Mouse (Mus musculus) left cerebral cortex, postnatal 14 days (tissue): ENCODE results near the gene Axdnd1. TPM values are rescaled to one million over a fixed set of nuclear protein-coding genes. Genes with fewer than 3 reads are reported as not detected.
"Not testable (repeated sequence)": the region's sequence is repeated elsewhere in the genome, so short reads cannot be mapped to it uniquely, and the experiment has no call there.

Experiments used
- DNase-seq, 2 experiments: peaks; one replicate each; pipeline ENCODE4 v3.0.0; 2021 to 2022; ENCODE audit warnings: low spot score in 2 of 2, mixed read lengths in 1 of 2
- intact Hi-C: fragments of 180-260 bp; cut with DNase I; formaldehyde crosslinking; loops from one replicate; pipeline ENCODE4 v1.15.1; 2025
- total RNA-seq, 2 experiments: library from RNA; stranded (reverse); gene quantifications; 2 replicates each; pipeline ENCODE4 v1.2.3; 2021

Axdnd1 gene
- total RNA-seq, 2 experiments from 2014 or later = 0.31 to 0.61 TPM

- DNase-seq = no peak
- intact Hi-C loops = no loop called here
Observed at GRCm38 (mm10) chr1:156352466-156352865, 68.5 kb downstream of the Axdnd1 start.

- intact Hi-C loops = no loop called here
- DNase-seq = no peak
Observed at GRCm38 (mm10) chr1:156350441-156350840, 70.5 kb downstream of the Axdnd1 start.

DNA sequence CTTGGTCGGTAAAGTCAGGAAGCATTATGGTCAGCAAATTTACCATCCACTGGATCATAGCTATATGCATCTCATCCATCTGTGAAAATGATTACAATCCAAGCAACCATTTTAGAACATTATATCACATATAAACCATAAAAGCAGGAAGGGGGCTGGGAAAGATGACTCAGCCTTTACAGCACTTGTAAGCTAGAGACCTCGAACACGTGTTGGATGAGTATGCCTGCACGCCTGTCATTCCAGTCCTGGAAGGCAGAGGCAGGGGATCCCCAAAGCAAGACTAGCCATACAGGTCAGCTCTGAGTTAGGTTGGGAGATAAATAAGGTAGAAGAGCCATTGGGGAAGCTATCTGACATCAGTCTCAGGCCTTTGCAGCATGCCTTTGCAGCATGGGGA lies 71.9 kb downstream of the Axdnd1 start:
- intact Hi-C loops = no loop called here
- peak in 1 of 2 experiments; percentile 19 for DNase-seq

- intact Hi-C loops = no loop called here
- no peak for DNase-seq
Observed at GRCm38 (mm10) chr1:156345633-156346032, 75.3 kb downstream of the Axdnd1 start.

DNA sequence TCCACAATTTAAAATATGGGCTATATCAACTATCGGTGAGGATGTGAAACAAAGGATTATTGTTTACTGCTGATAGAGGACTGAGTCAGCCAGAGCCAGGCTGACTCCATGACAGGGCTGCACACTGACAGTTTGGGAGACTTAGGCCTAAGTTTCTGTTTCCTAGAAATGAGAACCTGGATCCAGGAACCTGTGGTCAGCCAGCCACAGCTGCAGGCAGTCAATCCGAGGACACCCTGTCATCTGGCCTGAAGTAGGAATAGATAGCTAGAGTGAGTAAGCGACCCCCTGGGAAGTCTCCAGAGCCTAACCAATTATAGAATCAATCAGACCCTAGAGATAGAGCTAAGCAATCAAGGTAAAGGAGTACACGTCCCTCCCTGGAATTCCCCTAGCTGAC lies 76.5 kb downstream of the Axdnd1 start:
- intact Hi-C loops = no loop called here
- DNase-seq = no peak

GRCm38 (mm10) chr1:156340847-156341246 lies 80.1 kb downstream of the Axdnd1 start:
- intact Hi-C loops = no loop called here
- DNase-seq = no peak

DNA sequence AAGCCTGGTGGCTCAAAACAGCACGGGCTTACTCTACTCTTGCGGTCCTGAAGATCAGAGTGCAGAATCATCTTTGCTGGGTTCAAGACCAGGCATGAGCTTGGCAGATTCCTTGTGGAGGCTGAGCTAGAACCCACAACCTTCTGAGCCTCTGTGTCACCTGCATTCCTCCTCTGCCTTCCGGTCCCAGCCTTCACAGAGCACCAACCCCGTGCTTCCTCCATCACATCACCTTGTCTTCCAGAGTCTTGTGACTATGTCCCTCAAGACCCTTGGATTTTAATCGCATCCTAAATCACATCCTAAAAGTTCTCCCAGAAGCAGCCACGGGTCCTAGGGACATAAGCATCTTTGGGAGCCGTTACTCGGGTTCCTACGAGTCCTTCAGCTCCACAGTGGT lies 97.8 kb downstream of the Axdnd1 start:
- intact Hi-C loops = no loop called here
- DNase-seq = no peak

DNA sequence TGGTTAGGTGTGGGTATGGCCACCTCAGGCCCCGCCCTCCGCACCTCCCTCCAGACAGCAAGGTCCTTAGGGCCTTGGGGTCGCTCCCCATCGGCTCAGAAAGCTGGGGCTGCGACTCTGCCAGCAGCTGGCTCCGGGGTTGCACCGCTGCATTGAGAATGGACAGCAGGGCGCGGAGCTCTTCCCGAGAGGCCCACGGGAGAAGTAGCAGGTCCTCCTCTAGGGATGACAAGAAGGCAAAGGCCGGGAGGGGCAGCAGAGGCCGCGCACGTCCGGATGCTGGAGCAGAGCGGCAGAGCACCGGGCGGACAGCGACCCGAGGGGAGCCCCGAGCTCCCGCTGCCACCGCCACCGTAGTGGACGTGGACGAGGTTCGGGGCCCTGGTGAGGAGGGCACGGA lies 110.3 kb downstream of the Axdnd1 start, which contains the start of gene Nphs2:
Gene Nphs2 (plus strand): TSS at position 98 of the 400 bp plus-strand sequence.
- intact Hi-C loops = no loop called here
- DNase-seq = no peak

DNA sequence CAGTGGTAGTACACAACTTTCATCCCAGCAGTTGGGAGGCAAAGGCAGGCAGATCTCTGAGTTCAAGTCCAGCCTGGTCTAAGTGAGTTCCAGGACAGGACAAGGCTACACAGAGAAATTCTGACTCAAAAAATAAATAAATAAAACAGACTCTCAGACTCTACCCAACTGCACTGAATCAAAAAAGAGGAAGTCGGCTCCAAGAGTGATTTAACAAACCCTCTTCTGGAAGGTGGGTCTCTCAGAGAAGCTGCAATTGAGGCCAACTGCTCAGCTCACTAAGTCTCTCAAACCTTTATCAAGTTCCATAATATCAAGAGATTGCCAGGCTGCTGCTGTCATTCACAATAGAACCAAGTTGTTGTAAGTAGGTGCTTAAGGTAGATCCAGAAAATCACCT lies 112.4 kb downstream of the Axdnd1 start:
- no peak for DNase-seq
- intact Hi-C loops = no loop called here

DNA sequence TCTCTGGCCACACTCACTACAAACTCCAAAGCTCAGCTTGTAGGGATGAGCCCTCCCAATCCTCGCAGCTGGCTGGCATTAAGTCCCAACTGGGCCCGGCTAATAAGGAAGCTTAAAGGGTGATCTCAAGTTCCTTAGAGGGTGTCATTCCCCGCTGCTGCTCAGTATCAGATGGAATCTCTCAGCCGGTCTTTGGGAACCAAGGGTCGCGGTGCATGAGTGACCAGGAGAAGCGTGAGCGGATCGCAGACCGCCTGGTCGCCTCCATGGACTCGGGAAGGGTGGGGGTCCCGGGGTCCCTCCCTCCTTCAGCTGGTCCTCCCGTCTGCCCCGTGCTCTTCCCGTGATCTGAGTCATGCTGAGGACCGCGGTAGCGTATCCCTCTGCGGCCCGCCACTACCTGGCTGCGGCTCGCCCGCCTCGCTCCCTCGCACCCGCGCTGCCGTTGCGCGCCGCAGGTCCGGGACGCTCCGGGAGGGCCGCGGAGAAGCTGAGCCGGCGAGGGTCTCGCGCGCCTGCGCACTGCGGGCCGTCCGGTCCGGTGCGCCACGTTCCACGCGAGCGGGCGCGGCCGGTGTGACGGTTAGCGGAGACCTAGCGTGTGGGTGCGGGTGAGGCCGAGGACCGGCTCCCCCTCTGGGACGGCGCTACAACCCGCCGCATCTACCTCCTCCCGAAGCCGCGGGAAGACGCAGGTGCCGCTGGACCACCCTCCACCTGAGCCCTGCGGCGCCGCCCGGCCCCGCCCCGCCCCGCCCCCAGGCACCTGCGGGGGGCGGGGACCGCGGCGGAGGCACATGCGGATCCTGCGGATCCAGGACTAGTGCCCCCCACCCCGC lies 117.8 kb downstream of the Axdnd1 start, which contains the start of gene Tdrd5:
Gene Tdrd5 (minus strand): TSS at position 754 of the 839 bp plus-strand sequence.
- peak; percentile 34 to 56 for DNase-seq
- intact Hi-C loops = no loop called here

GRCm38 (mm10) chr1:156290016-156290415 lies 130.9 kb downstream of the Axdnd1 start:
- no peak for DNase-seq
- intact Hi-C loops = no loop called here

- DNase-seq, intact Hi-C loops: not testable (repeated sequence)
Observed at GRCm38 (mm10) chr1:156289222-156289587, 131.8 kb downstream of the Axdnd1 start.

DNA sequence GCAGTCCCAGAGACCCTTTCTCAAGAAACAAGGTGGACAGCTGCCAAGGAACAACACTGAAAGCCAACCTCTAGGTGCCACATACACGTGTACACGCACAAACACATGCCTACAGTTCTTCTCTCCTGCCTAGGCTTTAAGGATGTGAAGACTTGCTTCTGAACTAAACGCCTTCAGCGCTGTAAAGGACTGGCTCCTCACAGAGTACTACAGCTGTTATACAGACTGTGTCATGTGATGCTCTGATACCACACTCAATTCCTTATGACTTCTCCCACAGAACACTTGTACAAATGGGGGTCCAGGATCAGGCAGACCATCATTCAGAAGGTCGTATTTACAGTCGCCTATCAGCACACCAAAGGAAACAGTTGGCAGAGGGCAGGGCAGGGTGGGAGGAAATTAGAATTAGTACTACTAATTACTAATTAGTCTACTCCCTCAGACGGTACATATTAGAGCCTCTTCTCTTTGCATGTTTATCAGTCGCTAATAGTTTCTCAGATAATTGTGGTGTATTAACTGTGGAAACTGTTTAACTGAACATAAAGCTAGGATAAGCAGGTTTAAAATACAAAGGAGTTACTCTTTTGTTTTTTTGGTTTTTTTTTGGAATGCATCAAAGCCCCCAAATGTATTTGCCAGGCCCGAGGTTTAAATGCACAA lies 132.3 kb downstream of the Axdnd1 start:
- intact Hi-C loops = no loop called here
- DNase-seq = no peak

- intact Hi-C loops = no loop called here
- no peak for DNase-seq
Observed at GRCm38 (mm10) chr1:156285541-156285896, 135.4 kb downstream of the Axdnd1 start.

DNA sequence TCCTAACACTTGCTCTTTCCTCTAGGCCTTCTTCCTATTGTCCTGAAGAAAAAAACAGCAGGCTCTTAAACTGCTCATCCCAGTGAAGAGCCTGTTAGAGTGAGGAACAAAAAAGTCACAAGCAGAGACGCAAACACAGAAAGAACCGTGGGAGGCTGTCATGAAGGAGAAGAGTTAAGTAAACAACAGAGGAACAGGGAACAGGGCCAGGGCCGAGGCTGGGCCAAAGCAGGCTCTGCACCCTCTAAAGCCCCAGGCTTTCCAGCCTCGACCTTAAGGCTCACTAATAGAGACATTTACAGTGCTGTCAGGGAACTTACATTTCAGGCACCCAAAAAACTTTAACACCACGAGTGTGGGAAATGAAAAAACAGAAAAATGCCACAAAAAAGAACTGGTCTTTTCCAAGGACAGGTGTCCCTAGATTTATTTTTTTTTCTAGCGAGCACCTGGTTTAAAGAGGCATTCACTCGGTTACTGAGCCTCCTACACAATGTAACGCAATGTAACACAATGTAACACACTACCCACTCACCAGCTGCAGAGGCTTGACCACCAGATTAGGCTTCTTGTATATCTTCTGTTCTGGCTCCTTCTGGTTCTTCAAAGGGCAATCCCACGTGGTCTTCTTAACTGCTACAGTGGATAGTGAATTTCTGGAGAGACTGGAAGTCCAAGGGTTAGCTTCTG lies 136.0 kb downstream of the Axdnd1 start:
- intact Hi-C loops = no loop called here
- peak; percentile 35 to 69 for DNase-seq

DNA sequence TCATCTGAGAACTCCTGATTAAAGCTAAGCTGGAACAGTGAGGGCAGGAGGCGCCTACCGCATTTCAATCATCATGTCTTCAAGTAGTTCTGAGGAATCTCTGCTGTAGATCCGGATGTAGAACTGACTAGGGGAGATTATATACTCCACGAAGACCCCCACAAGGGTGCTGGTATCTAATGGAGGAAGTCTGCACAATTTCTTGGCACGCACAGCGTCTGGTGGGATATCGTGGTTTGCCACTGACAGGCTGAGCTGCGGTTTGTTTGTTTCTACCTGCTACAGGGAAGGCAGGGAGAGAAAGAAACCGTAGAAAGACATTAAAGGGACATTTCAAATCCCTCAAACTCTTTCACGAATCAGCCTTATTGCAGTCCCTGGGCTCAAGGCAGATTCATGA lies 136.8 kb downstream of the Axdnd1 start:
- intact Hi-C loops = no loop called here
- no peak for DNase-seq

GRCm38 (mm10) chr1:156280131-156280530 lies 140.8 kb downstream of the Axdnd1 start:
- intact Hi-C loops = no loop called here

GRCm38 (mm10) chr1:156273647-156274046 lies 147.3 kb downstream of the Axdnd1 start:
- intact Hi-C loops = no loop called here
- DNase-seq = no peak

More at GRCm38 (mm10) chr1:156280131-156280530, 140.8 kb downstream of the Axdnd1 start:
- DNase-seq = no peak
